Mouse (Mus musculus) erythroblast, embryonic 14.5 days (primary cell): ENCODE measurements around the gene Slc43a2.

Experiments used
- GATA1 ChIP-seq: IDR thresholded peaks from 2 replicates; pipeline ENCODE4 v1.6.1; 2012; ENCODE audit warnings: low read length, inconsistent platforms, mixed read lengths
- TAL1 ChIP-seq: IDR thresholded peaks from 3 replicates; pipeline ENCODE4 v1.6.1; 2012; ENCODE audit warnings: low read length, inconsistent platforms, mixed read lengths

DNA sequence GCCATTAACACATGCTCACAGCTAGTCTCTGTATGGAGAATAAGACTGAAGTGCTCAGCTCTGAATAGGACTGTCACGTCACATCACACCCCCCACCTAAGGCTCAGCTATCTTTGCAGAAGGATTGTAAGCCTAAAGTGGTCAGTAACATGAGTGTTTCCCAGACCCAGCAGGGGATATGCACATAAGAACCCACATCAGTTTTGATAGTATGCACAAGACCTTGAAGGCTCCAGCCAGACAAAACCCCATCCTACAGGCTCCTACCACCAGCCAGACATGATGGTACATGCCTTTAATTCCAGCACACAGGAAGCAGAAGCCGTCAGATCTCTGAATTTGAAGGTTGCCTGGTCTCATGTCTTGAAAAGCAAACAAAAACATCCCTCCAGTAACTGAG is 78.5 kb downstream of the Slc43a2 start:
- TF ChIP-seq GATA1 = no peak
- no peak for TF ChIP-seq TAL1
